Mouse (Mus musculus) small intestine, adult 2 months (tissue): ENCODE data around the gene Ccin. TPM values are rescaled to one million over a fixed set of nuclear protein-coding genes. Genes with fewer than 3 reads are reported as not detected.

ENCODE experiments used
- H3K27ac ChIP-seq: fragments of 200-500 bp; 2 replicates; pipeline ENCODE4 v1.5.1; 2012; ENCODE audit warnings: low read depth, low read length, control low read depth, inconsistent platforms; ENCODE audit not compliant: insufficient read depth
- H3K27me3 ChIP-seq: fragments of 200-500 bp; 2 replicates; pipeline ENCODE4 v1.6.1; 2012; ENCODE audit warnings: mild to moderate bottlenecking, moderate library complexity, low read length, inconsistent platforms; ENCODE audit not compliant: control insufficient read depth, insufficient read depth
- H3K36me3 ChIP-seq: fragments of 200-500 bp; 2 replicates; pipeline ENCODE4 v1.6.1; 2012; ENCODE audit warnings: mild to moderate bottlenecking, low read length, control low read depth, inconsistent platforms; ENCODE audit not compliant: control insufficient read depth, insufficient read depth
- H3K4me1 ChIP-seq: fragments of 200-500 bp; 2 replicates; pipeline ENCODE4 v1.6.1; 2012; ENCODE audit warnings: low read length, inconsistent platforms, mixed read lengths; ENCODE audit not compliant: control insufficient read depth, insufficient read depth, insufficient read length
- H3K4me3 ChIP-seq: fragments of 200-500 bp; 2 replicates; pipeline ENCODE4 v1.5.1; 2012; ENCODE audit warnings: low read depth, mild to moderate bottlenecking, control low read depth, inconsistent platforms, low read length, moderate library complexity
- CTCF ChIP-seq: fragments of 200-500 bp; IDR thresholded peaks from 2 replicates; pipeline ENCODE4 v1.5.1; 2012; ENCODE audit warnings: low read depth, mild to moderate bottlenecking, control low read depth, inconsistent platforms, low read length, moderate library complexity, mixed read lengths; ENCODE audit not compliant: insufficient replicate concordance, insufficient read length; ENCODE audit errors: extremely low read depth
- POLR2A ChIP-seq: fragments of 200-500 bp; IDR thresholded peaks from 2 replicates; pipeline ENCODE4 v1.6.1; 2012; ENCODE audit warnings: low read depth, mild to moderate bottlenecking, control low read depth, inconsistent platforms, low read length, moderate library complexity
- WGBS: fragments of 180-500 bp; shearing (Covaris S2); methylation state at CpG from one replicate; pipeline ENCODE4 v1.1.7; 2018; 5-methylcytosine and 5-hydroxymethylcytosine counted together
- polyA plus RNA-seq: library from polyadenylated mRNA; depleted of rRNA; stranded (reverse); fragments of >200 nt; gene quantifications from 2 replicates; pipeline ENCODE4 v1.2.3, GENCODE M21; 2012

The Ccin gene
- polyA plus RNA-seq, 1 experiment, result not detected

GRCm38 (mm10) chr4:44004126-44004525 lies 20.8 kb downstream of the Ccin start, which contains the start of gene Clta:
Gene Clta (plus strand): TSS chr4:44004452.
- H3K36me3 ChIP-seq, result no peaks in the 10 kb centered on the region
- no peaks in the 10 kb centered on the region for H3K27me3 ChIP-seq
- no peak within 1 kb of the TSS for H3K27ac ChIP-seq
- no peak for TF ChIP-seq POLR2A
- TF ChIP-seq CTCF, result no peak
- no peaks in the 10 kb centered on the region for H3K4me1 ChIP-seq
- no peak within 1 kb of the TSS for H3K4me3 ChIP-seq
- 79% methylated on average over 5 of the region's 5 CpGs for WGBS

- Histone ChIP-seq H3K4me3 (no peak overlapping the region), H3K27me3 (no peaks in the 10 kb centered on the region), H3K36me3 (no peaks in the 10 kb centered on the region), H3K4me1 (no peaks in the 10 kb centered on the region), H3K27ac (no peak overlapping the region)
- 82% methylated on average over 3 of the region's 3 CpGs for WGBS
- TF ChIP-seq CTCF (no peak), POLR2A (no peak)
Measured at GRCm38 (mm10) chr4:44004623-44005409, 21.5 kb downstream of the Ccin start.

GRCm38 (mm10) chr4:44010176-44010575 lies 26.9 kb downstream of the Ccin start:
- H3K4me3 ChIP-seq, result no peak overlapping the region
- peaks cover 8% of the 10 kb centered on the region; the same call in 1 of the 2 replicates for H3K4me1 ChIP-seq
- H3K27ac ChIP-seq, result no peak overlapping the region
- no peaks in the 10 kb centered on the region for H3K36me3 ChIP-seq
- TF ChIP-seq POLR2A (no peak), CTCF (no peak)
- no peaks in the 10 kb centered on the region for H3K27me3 ChIP-seq
- 98% methylated on average over 1 of the region's 1 CpGs for WGBS

- TF ChIP-seq CTCF, result no peak
- TF ChIP-seq POLR2A, result no peak
- Histone ChIP-seq H3K4me3 (no peak overlapping the region), H3K36me3 (no peaks in the 10 kb centered on the region), H3K27ac (no peak overlapping the region), H3K4me1 (peaks cover 10% of the 10 kb centered on the region), H3K27me3 (no peaks in the 10 kb centered on the region)
- WGBS, result 48% methylated on average over 2 of the region's 2 CpGs
Measured at GRCm38 (mm10) chr4:44010893-44011292, 27.6 kb downstream of the Ccin start.

- H3K4me3 ChIP-seq, result no peak overlapping the region
- TF ChIP-seq CTCF, result no peak
- no peak for TF ChIP-seq POLR2A
- no peaks in the 10 kb centered on the region for H3K27me3 ChIP-seq
- H3K36me3 ChIP-seq, result no peaks in the 10 kb centered on the region
- WGBS, result 79% methylated on average over 3 of the region's 3 CpGs
- H3K4me1 ChIP-seq, result peaks cover 15% of the 10 kb centered on the region
- no peak overlapping the region for H3K27ac ChIP-seq
Measured at GRCm38 (mm10) chr4:44011799-44012198, 28.5 kb downstream of the Ccin start.

GRCm38 (mm10) chr4:44012376-44013367 lies 29.4 kb downstream of the Ccin start:
- Histone ChIP-seq H3K27me3 (no peaks in the 10 kb centered on the region), H3K36me3 (no peaks in the 10 kb centered on the region), H3K27ac (peak overlapping the region; percentile 76), H3K4me1 (peaks cover 20% of the 10 kb centered on the region), H3K4me3 (peak overlapping the region; percentile 94)
- no peak for TF ChIP-seq CTCF
- TF ChIP-seq POLR2A, result peak; percentile 95
- WGBS, result under 1% methylated on average over 77 of the region's 77 CpGs

GRCm38 (mm10) chr4:44013391-44014070 lies 30.2 kb downstream of the Ccin start:
- Histone ChIP-seq H3K36me3 (no peaks in the 10 kb centered on the region), H3K4me1 (peaks cover 22% of the 10 kb centered on the region), H3K27ac (no peak overlapping the region), H3K27me3 (no peaks in the 10 kb centered on the region), H3K4me3 (peak overlapping the region; percentile 94)
- WGBS, result 13% methylated on average over 11 of the region's 11 CpGs
- TF ChIP-seq CTCF, result no peak
- TF ChIP-seq POLR2A, result no peak
